Mouse (Mus musculus): Measurements from ENCODE around the gene Trim9.

Gene Trim9

DNA sequence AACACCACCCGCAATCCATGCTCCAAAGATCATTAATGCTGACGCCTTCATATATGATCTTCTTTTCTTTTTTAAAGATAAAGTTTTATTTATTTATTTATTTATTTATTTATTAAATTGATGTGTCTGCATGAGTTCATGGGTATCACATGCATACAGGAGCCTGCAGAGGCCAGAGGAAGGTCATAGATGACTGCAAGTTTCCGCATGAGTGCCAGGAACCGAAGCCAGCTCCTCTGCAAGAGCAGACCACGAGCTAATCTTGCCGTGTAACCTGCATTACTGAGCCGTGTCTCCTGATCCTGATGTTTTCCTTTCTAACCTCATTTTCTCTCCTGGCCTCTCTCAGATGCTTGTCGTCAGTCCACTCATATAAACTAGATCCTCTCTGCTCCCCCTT is 133.1 kb downstream of the Trim9 start:
- no peak for DNase-seq (ENCODE audit: low spot score in 2 of 2)

DNA sequence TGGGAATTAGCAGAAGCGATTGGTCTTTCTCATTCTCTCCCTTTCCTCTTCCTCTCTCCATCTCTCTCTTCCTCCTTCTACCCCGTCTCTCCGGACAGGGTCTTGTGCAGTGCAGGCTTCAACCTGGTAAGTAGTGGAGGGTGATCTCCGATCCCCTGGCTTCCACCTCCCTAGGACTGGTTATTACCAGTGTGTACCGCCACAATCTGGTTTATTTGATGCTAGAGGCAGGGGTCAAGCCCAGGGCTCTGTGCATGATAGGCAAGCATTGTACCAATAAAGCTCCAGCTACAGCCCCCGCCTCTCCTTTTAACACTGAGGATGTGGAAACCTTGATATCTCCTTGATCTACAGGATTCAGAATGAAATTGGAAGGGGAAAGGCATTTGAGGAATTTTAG is 133.8 kb downstream of the Trim9 start:
- DNase-seq (ENCODE audit: low spot score in 2 of 2) = no peak

DNA sequence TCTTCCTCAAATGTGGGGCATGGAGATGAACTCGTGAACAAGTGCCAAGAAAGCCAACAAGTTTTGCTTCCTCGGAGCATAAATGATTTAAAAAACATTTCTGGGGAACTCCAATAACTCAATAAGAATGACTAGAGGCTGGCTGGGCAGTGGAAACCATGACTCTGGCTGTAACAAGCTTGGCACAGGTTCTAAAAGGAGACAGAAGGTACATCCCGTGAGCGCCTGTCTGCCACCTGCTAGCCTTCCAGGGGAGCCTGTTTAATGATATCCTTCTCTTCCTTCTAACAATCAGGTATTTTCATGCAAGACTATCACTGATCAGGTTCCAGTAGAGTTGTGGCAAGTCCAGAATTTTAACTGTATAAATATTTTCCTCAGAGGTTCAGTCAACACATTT is 134.9 kb downstream of the Trim9 start:
- no peak for DNase-seq (ENCODE audit: low spot score in 2 of 2)

DNA sequence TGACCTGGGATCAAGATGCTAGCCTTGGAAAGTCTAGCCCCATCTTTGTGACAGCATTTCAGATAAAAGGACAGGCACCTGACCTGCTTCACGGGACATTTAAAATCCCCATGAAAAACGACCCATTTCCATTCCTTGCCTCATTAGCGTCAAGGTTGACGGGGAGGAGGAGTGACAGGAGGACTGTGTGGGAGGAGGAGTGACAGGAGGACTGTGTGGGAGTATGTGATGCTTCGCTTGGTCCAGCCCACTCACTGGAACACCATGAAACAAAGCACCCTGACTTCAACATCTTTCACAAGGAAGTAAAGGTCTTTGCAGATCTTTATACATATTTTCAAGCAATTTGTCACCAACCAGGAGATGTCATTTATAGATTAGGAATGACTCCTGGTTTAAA is 139.2 kb downstream of the Trim9 start:
- no peak for DNase-seq (ENCODE audit: low spot score in 2 of 2)

DNA sequence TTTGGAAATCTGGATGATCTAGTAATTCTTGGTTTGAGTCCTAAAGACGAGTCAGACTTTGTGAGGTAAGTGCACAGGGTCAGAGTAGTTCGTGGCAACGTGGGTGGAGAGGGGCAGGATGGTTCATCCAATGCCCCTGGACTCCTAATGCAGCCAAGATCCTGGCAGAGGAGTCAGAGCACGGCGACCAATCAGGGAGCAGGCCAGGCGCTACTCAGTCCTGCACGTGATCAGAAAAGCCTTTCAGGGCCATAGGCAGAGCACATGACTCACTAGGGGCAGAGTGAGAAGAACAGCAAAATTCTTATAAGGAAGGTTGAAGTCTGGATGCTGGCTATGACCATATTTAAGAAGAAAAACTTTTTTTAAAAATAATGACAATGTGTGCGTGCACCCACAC is 143.0 kb downstream of the Trim9 start:
- no peak for DNase-seq (ENCODE audit: low spot score in 2 of 2)

DNA sequence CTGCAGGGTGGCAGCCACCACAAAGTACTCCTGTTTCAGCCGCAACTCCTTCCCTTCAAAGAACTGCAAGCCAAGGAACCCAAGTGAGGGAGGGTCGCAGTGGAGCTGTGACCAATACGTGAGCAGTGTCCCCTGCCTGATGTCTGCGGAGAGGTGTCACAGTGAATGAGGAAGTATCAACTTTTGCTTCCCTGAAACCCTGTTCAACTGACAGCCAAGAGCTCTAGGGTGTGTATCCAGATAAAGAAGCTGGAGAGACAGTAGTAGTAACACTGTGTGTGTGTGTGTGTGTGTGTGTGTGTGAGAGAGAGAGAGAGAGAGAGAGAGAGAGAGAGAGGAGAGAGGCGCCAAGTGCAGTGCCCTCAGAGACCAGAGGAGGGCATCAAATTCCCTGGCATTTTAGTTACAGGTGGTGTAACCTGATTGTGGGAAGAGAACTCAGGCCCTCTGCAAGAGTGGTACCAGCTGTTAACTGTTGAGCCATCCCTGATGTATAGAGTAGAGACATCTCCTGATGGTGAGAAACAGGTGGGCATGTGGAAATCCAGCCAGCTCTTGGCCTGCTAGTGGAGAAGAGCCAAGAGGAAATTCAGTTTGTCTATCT is 145.4 kb downstream of the Trim9 start:
- no peak for DNase-seq (ENCODE audit: low spot score in 2 of 2)

DNA sequence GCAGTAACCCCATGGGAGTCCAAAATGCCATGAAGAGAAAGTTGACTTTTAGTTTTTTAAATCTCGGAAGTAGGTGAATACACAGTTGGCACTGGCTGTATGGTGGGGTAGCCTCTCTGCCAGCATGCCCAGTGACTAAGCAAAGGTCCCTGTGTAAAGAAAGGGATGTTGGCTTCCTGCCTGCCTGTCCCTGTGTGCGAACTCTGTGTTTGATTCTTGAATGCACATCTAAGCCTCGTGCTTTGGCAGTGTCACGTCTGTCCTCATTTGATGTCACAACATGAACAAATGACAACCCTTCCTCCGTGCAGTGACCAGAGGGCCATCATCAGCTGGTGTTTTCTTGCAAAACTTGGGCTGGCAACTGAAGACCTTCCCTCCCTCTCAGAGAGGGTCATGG is 151.1 kb downstream of the Trim9 start:
- no peak for DNase-seq (ENCODE audit: low spot score in 2 of 2)

DNA sequence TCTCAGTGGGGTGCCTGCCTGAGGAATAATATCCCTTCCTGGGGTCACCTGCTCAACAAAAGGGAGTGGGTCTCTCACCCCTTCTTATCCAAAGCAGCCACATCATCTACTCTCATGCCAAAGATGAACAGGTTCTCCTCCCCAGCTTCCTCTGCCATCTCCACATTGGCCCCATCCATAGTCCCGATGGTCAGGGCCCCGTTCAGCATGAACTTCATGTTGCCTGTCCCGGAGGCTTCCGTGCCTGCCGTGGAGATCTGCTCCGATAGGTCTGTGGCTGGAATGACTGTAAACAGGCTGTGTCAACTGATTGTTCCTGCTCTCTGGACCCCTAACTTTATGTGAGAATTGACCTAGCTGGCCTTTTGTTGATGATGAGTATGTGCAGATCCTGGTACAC is 152.0 kb downstream of the Trim9 start:
- no peak for DNase-seq (ENCODE audit: low spot score in 2 of 2)

All from spleen, postnatal 36 days (tissue).